Mouse (Mus musculus) kidney, adult 2 months (tissue): ENCODE results near the gene Slc10a7. TPM values are rescaled to one million over a fixed set of nuclear protein-coding genes. Genes with fewer than 3 reads are reported as not detected.
A peak's percentile ranks its signal among the peaks of the same experiment; 100 is the strongest.

ENCODE experiments used
- DNase-seq: peaks from one replicate; pipeline ENCODE4 v3.0.0; 2021
- H3K27ac ChIP-seq: fragments of 200-500 bp; 2 replicates; pipeline ENCODE4 v1.5.1; 2012; ENCODE audit warnings: low read depth, low read length, control low read depth, inconsistent platforms; ENCODE audit not compliant: insufficient read depth
- H3K27me3 ChIP-seq: fragments of 200-500 bp; replicated peaks from 2 replicates; pipeline ENCODE4 v1.6.1; 2012; ENCODE audit warnings: mild to moderate bottlenecking, moderate library complexity, low read length, inconsistent platforms; ENCODE audit not compliant: control insufficient read depth, insufficient read depth
- H3K36me3 ChIP-seq: fragments of 200-500 bp; 2 replicates; pipeline ENCODE4 v1.6.1; 2012; ENCODE audit warnings: mild to moderate bottlenecking, moderate library complexity, low read length, inconsistent platforms; ENCODE audit not compliant: control insufficient read depth, insufficient read depth
- H3K4me1 ChIP-seq: fragments of 200-500 bp; 2 replicates; pipeline ENCODE4 v1.6.1; 2011; ENCODE audit warnings: low read length; ENCODE audit not compliant: control insufficient read depth, insufficient read depth
- H3K4me3 ChIP-seq: fragments of 200-500 bp; 2 replicates; pipeline ENCODE4 v1.5.1; 2011; ENCODE audit warnings: mild to moderate bottlenecking, low read depth, low read length, control low read depth; ENCODE audit not compliant: insufficient read depth
- CTCF ChIP-seq: fragments of 200-500 bp; conservative IDR thresholded peaks from 2 replicates; pipeline ENCODE4 v1.5.1; 2011; ENCODE audit warnings: low read depth, mild to moderate bottlenecking, control low read depth, low read length, moderate library complexity, mixed read lengths; ENCODE audit not compliant: insufficient read depth, insufficient read length
- POLR2A ChIP-seq: fragments of 200-500 bp; IDR thresholded peaks from one replicate; pipeline ENCODE4 v1.6.1; 2011; ENCODE audit warnings: low read depth, low read length, control low read depth
- WGBS: fragments of 180-500 bp; shearing (Covaris S2); methylation state at CpG from one replicate; pipeline ENCODE4 v1.1.7; 2018; 5-methylcytosine and 5-hydroxymethylcytosine counted together
- polyA plus RNA-seq: library from polyadenylated mRNA; depleted of rRNA; stranded (reverse); fragments of >200 nt; gene quantifications from 2 replicates; pipeline ENCODE4 v1.2.3, GENCODE M21; 2012

Gene Slc10a7
- polyA plus RNA-seq, 1 experiment, result 8.1 TPM

DNA sequence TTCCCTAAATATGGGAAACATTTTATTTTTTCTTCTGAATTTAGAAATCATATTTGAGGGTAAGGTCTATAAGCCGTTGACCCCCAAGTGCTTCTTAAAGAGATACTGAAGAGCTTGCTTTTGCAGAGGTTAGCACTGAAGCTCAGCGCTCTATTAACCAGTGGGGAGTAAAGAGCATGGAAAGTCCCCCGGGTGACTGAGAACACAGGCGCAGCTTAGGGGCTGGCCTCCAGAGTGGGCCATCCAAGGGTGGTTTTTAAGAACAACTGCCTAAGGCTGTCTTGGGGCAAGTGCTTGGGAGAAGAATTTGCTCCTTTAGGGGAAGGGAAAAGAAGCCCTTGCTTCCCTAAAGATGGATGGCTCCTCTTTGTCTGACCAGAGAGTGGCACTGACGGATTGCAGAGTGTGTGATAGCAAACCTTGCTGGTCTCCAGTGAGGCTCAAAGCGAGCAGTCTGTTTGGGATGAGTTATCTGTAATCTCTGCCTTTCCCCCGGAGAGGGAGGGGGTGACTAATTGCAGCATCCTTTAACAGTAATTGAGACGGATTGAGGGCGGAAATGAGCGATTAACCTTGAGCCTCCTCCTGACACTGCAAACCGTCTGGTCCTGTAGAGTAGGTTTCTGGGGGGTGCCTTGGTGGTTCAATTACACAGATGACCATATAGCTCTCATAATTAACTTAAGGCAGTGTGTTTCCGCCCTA is 115.7 kb downstream of the Slc10a7 start:
- H3K4me1 ChIP-seq, result no peaks in the 10 kb centered on the region
- no peaks in the 10 kb centered on the region for H3K36me3 ChIP-seq
- DNase-seq, result peak; percentile 22
- no peak overlapping the region for H3K4me3 ChIP-seq
- no peak for TF ChIP-seq POLR2A
- no peak for TF ChIP-seq CTCF
- no peaks in the 10 kb centered on the region for H3K27me3 ChIP-seq
- WGBS, result 54% methylated on average over 12 of the region's 12 CpGs
- no peak overlapping the region for H3K27ac ChIP-seq

DNA sequence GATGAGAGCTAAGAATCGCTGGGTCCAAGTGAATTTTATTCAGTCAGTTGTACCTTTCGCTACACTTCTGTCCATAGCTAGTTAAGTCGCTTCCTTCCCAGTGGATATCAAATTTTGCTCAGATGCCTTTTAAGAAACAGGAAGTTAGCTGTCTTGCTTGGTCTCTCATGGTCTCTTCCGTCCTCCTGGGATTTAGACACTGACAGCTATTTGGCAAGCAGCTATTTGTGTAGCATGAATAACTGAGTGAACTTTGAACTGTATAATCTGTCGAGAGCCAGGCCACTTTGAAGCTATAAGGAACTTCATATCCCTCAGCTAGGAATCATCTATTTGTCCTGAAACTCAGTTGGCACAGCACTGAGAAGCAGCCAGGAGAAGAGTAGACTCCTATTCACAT is 117.5 kb downstream of the Slc10a7 start:
- Histone ChIP-seq H3K4me1 (no peaks in the 10 kb centered on the region), H3K36me3 (no peaks in the 10 kb centered on the region), H3K27me3 (no peaks in the 10 kb centered on the region), H3K27ac (no peak overlapping the region), H3K4me3 (no peak overlapping the region)
- whole genome bisulfite sequencing, result 49% methylated on average over 5 of the region's 5 CpGs
- TF ChIP-seq CTCF (no peak), POLR2A (no peak)
- DNase-seq, result peak; percentile 49

DNA sequence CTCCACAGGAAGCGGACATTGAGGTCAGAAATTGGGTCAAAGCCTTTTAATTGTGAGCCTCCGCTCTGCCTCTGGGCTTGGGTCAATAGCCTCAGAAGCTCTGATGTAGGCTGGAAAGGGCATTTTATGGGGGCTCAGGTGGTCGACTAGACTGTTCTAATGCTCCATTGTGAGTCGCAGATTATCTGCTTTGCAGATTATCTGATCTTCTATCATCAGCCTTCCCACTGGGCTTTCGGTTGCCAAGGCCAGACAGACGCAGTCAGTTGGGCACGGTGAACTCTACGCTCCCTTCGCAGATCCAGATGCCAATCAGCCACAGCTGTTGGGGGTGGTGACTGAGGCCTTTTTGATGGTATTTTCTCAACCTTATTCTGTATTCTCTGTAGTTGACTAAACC is 118.6 kb downstream of the Slc10a7 start:
- 82% methylated on average over 9 of the region's 9 CpGs for WGBS
- TF ChIP-seq CTCF (no peak), POLR2A (no peak)
- Histone ChIP-seq H3K4me1 (no peaks in the 10 kb centered on the region), H3K27me3 (no peaks in the 10 kb centered on the region), H3K27ac (no peak overlapping the region), H3K36me3 (no peaks in the 10 kb centered on the region), H3K4me3 (no peak overlapping the region)
- DNase-seq, result peak; percentile 14

DNA sequence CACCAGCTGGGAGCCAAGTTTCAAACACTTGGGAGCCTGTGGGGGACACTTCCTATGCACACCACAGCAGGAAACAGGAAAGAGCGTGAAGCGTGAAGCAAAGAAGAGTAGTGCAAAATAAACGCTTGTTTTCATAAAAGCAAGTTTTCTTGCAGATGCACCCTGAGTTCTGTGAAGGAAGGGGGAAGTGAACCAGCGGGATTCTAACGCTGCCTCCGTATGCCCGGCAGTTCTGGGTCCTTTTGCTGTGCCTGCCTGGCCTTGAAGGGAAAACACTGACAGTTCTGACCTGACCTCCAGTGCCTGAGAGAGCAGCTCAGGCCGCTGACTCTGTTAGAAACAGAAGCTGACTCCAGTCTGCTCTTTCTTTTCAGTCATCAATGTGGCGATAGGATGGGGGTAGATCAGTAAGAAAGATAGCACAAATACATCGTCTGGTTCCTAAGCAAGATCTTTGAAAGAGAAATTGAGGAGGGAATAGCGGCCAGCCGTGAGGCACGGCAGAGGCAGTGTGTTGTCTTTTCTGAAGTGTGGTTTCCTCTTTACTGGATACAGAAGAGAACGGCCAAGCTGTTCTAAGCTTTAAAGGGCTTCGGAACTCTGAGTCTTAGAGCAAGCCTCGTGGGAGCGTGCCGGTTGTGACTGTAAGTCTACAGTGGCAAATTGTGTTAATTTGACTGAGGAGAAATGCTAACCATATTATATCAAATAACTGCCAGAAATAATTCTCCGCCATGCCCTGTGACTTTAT is 121.4 kb downstream of the Slc10a7 start:
- no peak overlapping the region for H3K4me3 ChIP-seq
- 52% methylated on average over 19 of the region's 19 CpGs for WGBS
- H3K36me3 ChIP-seq, result no peaks in the 10 kb centered on the region
- DNase-seq, result no peak
- TF ChIP-seq POLR2A, result no peak
- no peak for TF ChIP-seq CTCF
- no peaks in the 10 kb centered on the region for H3K27me3 ChIP-seq
- no peaks in the 10 kb centered on the region for H3K4me1 ChIP-seq
- H3K27ac ChIP-seq, result no peak overlapping the region

DNA sequence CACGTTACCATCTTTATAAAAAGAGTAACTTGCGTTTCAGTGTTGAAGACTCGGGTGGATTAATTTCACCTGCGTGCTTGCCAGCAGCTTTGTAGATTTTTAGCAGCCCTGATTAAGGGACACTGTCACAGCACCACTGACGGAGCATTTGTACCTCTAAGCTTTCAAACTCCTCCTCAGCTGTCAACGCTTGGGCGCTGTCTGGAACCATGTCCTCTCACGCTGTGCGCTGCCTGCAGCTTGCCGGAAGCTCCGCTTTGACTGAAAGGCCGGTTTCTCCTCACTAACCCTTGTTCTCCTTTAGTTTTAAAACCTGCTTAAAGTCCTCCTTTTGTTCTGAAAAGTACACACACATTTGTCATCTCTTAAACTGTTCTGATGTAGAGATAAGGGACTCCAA is 123.9 kb downstream of the Slc10a7 start:
- Histone ChIP-seq H3K4me1 (no peaks in the 10 kb centered on the region), H3K4me3 (no peak overlapping the region), H3K27ac (no peak overlapping the region), H3K27me3 (no peaks in the 10 kb centered on the region), H3K36me3 (no peaks in the 10 kb centered on the region)
- no peak for DNase-seq
- 57% methylated on average over 12 of the region's 12 CpGs for WGBS
- no peak for TF ChIP-seq CTCF
- no peak for TF ChIP-seq POLR2A

DNA sequence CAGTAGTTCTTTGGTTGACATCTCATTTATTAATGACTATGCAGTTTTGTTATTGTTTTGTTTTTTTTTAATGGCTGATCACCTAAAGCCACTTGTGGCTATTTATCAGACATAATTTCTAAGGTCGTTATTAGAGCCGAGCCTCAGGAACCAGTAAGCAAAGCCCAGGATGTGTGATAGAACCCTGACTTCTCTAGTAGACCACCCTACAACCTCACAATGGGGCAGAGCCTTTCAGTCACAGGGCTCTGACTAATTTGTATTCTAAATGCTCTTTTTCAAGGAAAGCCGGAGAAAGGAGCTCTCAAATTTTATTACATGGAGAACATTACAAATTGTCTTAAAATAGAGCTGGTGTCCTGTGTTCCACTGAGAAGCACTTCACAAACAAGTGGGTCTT is 124.9 kb downstream of the Slc10a7 start:
- TF ChIP-seq POLR2A, result no peak
- no peak for TF ChIP-seq CTCF
- 70% methylated on average over 3 of the region's 3 CpGs for WGBS
- H3K4me3 ChIP-seq, result no peak overlapping the region
- no peaks in the 10 kb centered on the region for H3K4me1 ChIP-seq
- no peak for DNase-seq
- H3K27ac ChIP-seq, result no peak overlapping the region
- H3K36me3 ChIP-seq, result no peaks in the 10 kb centered on the region
- no peaks in the 10 kb centered on the region for H3K27me3 ChIP-seq

DNA sequence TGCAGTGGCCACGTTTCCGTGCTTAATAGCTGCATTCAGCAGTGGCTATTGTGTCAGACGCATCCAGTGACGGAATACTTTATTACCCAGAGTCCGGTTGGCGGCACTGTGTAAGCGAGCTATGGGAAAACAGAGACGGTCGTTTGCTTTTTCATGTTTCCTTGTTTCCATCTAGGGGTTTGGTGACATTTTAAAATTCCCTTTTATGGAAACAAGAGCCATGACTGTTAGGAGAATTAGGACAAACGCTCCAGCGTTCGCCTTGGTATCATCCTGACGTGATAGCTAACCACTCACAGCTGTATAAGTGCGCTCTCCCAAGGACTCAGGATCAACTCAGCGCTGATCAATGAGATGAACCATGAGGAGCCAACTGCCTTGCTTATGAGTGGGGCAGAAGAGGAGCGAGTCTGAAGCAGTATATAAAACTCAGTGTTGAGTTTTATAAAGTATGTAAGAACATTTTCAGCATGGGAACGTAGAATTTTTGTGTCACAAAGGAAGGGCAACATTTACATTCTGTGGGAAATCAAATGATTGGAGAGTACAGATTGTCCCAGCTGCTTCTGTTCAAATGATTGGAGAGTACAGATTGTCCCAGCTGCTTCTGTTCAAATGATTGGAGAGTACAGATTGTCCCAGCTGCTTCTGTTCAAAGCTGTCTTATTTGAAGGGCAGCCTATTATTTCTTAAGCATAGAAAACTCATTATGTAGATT is 125.5 kb downstream of the Slc10a7 start:
- TF ChIP-seq CTCF, result no peak
- no peak for TF ChIP-seq POLR2A
- Histone ChIP-seq H3K4me1 (no peaks in the 10 kb centered on the region), H3K27ac (no peak overlapping the region), H3K36me3 (no peaks in the 10 kb centered on the region), H3K4me3 (no peak overlapping the region), H3K27me3 (no peaks in the 10 kb centered on the region)
- WGBS, result 72% methylated on average over 17 of the region's 17 CpGs
- DNase-seq, result peak; percentile 12
